Mouse (Mus musculus): ENCODE measurements around the gene Nicn1. TPM values are rescaled to one million over a fixed set of nuclear protein-coding genes. Genes with fewer than 3 reads are reported as not detected.
"Not testable (repeated sequence)": the region's sequence is repeated elsewhere in the genome, so short reads cannot be mapped to it uniquely, and the experiment has no call there.

The Nicn1 gene
- polyA plus RNA-seq, 1 experiment from 2014 or later: 134 TPM

DNA sequence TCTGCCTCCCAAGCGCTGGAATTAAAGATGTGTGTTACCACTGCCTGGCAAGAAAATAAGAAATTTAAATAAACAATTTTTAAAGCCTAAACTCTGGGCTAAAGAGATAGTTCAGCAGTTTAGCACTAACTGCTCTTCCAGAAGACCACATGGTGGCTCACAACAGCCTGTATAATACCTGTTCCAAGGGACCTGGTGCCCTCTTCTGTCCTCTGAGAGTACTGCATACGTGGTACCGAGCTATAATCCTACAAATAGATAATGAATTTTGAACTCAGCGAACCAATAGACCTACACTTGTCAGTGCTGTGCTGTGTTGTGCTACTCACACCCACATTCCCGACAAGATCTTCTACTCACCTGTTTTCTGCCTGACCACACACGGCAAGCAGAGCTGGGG lies 5.8 kb upstream of the Nicn1 start:
- Histone ChIP-seq H3K4me3 (no peak overlapping the region), H3K36me3 (no peaks in the 10 kb centered on the region), H3K9ac (no peak overlapping the region), H3K27ac (replicated peaks) (no peak overlapping the region), H3K9me3 (no peaks in the 10 kb centered on the region), H3K4me2 (no peak overlapping the region), H3K27me3 (no peaks in the 10 kb centered on the region), H3K4me1 (replicated peaks) (no peaks in the 10 kb centered on the region)
- 11% methylated on average over 6 of the region's 6 CpGs for WGBS
- ATAC-seq (ENCODE audit: low FRiP score, low read depth): peak; percentile 81; the same call in 1 of the 2 replicates

GRCm38 (mm10) chr9:108287526-108288238 lies 2.5 kb upstream of the Nicn1 start:
- not testable (repeated sequence) for H3K4me3 ChIP-seq; H3K27me3 ChIP-seq; H3K4me2 ChIP-seq; H3K27ac ChIP-seq (replicated peaks); ATAC-seq (ENCODE audit: low FRiP score, low read depth); H3K9ac ChIP-seq; H3K36me3 ChIP-seq; H3K9me3 ChIP-seq
- 79% methylated on average over 6 of the region's 6 CpGs for WGBS
- peaks cover 14% of the 10 kb centered on the region for H3K4me1 ChIP-seq (replicated peaks)

DNA sequence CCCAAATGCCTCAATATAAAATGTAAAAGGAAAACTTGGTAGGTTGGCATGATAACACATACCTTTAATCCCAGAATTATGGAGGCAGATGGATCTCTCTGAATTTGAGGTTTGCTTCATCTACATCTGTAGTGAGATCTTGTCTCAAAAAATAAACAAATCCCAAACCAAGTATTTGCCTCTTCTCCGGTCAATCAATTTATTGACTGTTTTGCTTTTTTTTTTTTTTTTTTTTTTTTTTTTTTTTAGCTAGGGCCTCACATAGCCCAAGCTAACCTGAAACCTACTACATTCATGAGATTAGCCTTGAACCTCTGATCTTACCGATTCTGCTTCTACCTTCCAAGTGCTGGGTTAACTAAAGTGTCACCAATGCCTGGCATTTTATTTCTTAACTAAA lies 882 bp upstream of the Nicn1 start:
- ATAC-seq (ENCODE audit: low FRiP score, low read depth): no peak
- Histone ChIP-seq H3K4me2 (peak overlapping the region; percentile 76), H3K4me3 (peak overlapping the region; percentile 64), H3K9me3 (no peaks in the 10 kb centered on the region), H3K9ac (peak overlapping the region; percentile 69; the same call in 1 of the 2 replicates), H3K27ac (replicated peaks) (peak overlapping the region; percentile 93), H3K4me1 (replicated peaks) (peaks cover 14% of the 10 kb centered on the region), H3K36me3 (peaks cover 7% of the 10 kb centered on the region; the same call in 1 of the 2 replicates), H3K27me3 (no peaks in the 10 kb centered on the region)
- 67% methylated on average over 2 of the region's 2 CpGs for WGBS

GRCm38 (mm10) chr9:108290773-108291172 lies 544 bp downstream of the Nicn1 start:
- Histone ChIP-seq H3K4me2 (peak overlapping the region; percentile 76), H3K27ac (replicated peaks) (peak overlapping the region; percentile 88), H3K27me3 (no peaks in the 10 kb centered on the region), H3K36me3 (peaks cover 21% of the 10 kb centered on the region; the same call in 1 of the 2 replicates), H3K4me3 (peak overlapping the region; percentile 64), H3K9ac (peak overlapping the region; percentile 61), H3K9me3 (no peaks in the 10 kb centered on the region), H3K4me1 (replicated peaks) (peaks cover 14% of the 10 kb centered on the region)
- 35% methylated on average over 6 of the region's 6 CpGs for WGBS
- ATAC-seq (ENCODE audit: low FRiP score, low read depth): no peak

DNA sequence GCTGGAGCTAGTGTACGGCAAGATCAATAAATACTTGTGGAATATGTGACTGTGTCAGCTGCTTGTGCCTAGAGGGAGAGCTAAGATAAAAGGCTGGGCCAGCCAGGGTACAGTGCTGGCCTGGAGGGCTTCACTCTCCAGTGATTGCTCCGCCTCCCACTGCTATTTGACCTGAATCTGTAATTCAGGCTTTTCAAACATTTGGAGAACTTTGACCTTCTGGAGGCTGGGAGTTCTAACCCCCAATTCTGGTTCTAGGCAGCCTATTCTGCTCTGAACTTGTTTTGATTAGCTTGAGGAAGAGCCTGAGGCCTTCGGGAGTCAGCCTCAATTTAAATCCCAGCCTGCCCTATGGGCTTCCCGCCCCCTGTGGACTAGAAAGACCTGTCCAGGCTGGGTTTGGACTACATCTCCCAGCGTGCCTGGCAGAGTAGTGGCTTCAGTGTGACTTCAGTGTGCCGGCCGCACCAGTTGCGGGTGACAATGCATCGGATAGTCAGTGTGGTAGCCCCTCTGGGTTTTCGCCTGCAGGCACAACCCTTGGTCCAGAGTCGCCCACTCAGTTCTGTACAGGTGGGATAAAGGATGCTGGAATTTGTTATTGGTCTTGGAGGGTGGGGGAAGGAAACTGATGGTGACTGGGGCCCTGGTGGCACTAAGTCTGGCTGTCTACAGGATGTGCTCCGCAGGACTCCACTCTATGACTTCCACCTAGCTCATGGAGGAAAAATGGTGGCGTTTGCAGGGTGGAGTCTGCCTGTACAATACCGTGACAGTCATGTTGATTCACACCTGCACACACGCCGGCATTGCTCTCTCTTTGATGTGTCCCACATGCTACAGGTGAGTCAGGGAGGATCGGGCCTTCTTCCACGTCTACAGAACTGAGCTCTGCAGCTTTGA lies 6.5 kb downstream of the Nicn1 start, which contains the start of gene Amt:
Amt (plus strand) TSS at position 401 of the 903 bp plus-strand sequence.
- peak; percentile 73 for ATAC-seq (ENCODE audit: low FRiP score, low read depth)
- H3K4me2 ChIP-seq: peak within 1 kb of the TSS; percentile 47
- H3K27me3 ChIP-seq: no peaks in the 10 kb centered on the region
- WGBS: 18% methylated on average over 18 of the region's 18 CpGs
- H3K27ac ChIP-seq (replicated peaks): peak within 1 kb of the TSS; percentile 15; the same call in 1 of the 2 replicates
- H3K4me3 ChIP-seq: peak within 1 kb of the TSS; percentile 24
- peaks cover 8% of the 10 kb centered on the region; the same call in 1 of the 2 replicates for H3K4me1 ChIP-seq (replicated peaks)
- H3K9ac ChIP-seq: 0 out of 2 replicates have a peak within 1 kb of the TSS, but pooled peaks have one; percentile 7
- peaks cover 46% of the 10 kb centered on the region for H3K36me3 ChIP-seq
- no peaks in the 10 kb centered on the region for H3K9me3 ChIP-seq

- ATAC-seq (ENCODE audit: low FRiP score, low read depth): no peak
- no peaks in the 10 kb centered on the region for H3K9me3 ChIP-seq
- peaks cover 41% of the 10 kb centered on the region for H3K36me3 ChIP-seq
- WGBS: 92% methylated on average over 3 of the region's 3 CpGs
- no peak overlapping the region for H3K4me3 ChIP-seq
- H3K4me1 ChIP-seq (replicated peaks): peaks cover 23% of the 10 kb centered on the region
- H3K9ac ChIP-seq: no peak overlapping the region
- no peaks in the 10 kb centered on the region for H3K27me3 ChIP-seq
- H3K4me2 ChIP-seq: no peak overlapping the region
- H3K27ac ChIP-seq (replicated peaks): no peak overlapping the region
Observed at GRCm38 (mm10) chr9:108301853-108302252, 11.6 kb downstream of the Nicn1 start.

GRCm38 (mm10) chr9:108304716-108305115 lies 14.5 kb downstream of the Nicn1 start:
- Histone ChIP-seq H3K4me3 (peak overlapping the region; percentile 90), H3K27me3 (no peaks in the 10 kb centered on the region), H3K9me3 (no peaks in the 10 kb centered on the region), H3K9ac (peak overlapping the region; percentile 91; the same call in 1 of the 2 replicates), H3K4me2 (peak overlapping the region; percentile 84), H3K4me1 (replicated peaks) (peaks cover 38% of the 10 kb centered on the region), H3K27ac (replicated peaks) (peak overlapping the region; percentile 89; the same call in 1 of the 2 replicates), H3K36me3 (peaks cover 33% of the 10 kb centered on the region)
- ATAC-seq (ENCODE audit: low FRiP score, low read depth): no peak
- WGBS: 89% methylated on average over 4 of the region's 4 CpGs

- Histone ChIP-seq H3K4me3 (peak overlapping the region; percentile 90), H3K4me2 (peak overlapping the region; percentile 84), H3K36me3 (peaks cover 33% of the 10 kb centered on the region), H3K27me3 (no peaks in the 10 kb centered on the region), H3K9ac (peak overlapping the region; percentile 91), H3K4me1 (replicated peaks) (peaks cover 43% of the 10 kb centered on the region), H3K27ac (replicated peaks) (peak overlapping the region; percentile 89), H3K9me3 (no peaks in the 10 kb centered on the region)
- no peak for ATAC-seq (ENCODE audit: low FRiP score, low read depth)
- WGBS: 3% methylated on average over 1 of the region's 1 CpGs
Observed at GRCm38 (mm10) chr9:108305170-108305569, 14.9 kb downstream of the Nicn1 start.

- peak; percentile 98 for ATAC-seq (ENCODE audit: low FRiP score, low read depth)
- under 1% methylated on average over 81 of the region's 81 CpGs for WGBS
- Histone ChIP-seq H3K9me3 (no peaks in the 10 kb centered on the region), H3K27ac (replicated peaks) (peak within 1 kb of the TSS; percentile 98), H3K4me2 (peak within 1 kb of the TSS; percentile 84), H3K36me3 (peaks cover 27% of the 10 kb centered on the region), H3K27me3 (no peaks in the 10 kb centered on the region), H3K4me1 (replicated peaks) (peaks cover 43% of the 10 kb centered on the region), H3K4me3 (peak within 1 kb of the TSS; percentile 90), H3K9ac (peak within 1 kb of the TSS; percentile 91)
Observed at GRCm38 (mm10) chr9:108305629-108306520, 15.6 kb downstream of the Nicn1 start, which contains the start of the genes Rhoa and Tcta. Gene Rhoa, plus strand, starts transcription at chr9:108306129. Gene Tcta, minus strand, starts transcription at chr9:108306160.

- Histone ChIP-seq H3K27ac (replicated peaks) (peak overlapping the region; percentile 98), H3K4me2 (peak overlapping the region; percentile 61), H3K27me3 (no peaks in the 10 kb centered on the region), H3K4me3 (peak overlapping the region; percentile 90), H3K4me1 (replicated peaks) (peaks cover 43% of the 10 kb centered on the region), H3K9me3 (no peaks in the 10 kb centered on the region), H3K36me3 (peaks cover 22% of the 10 kb centered on the region), H3K9ac (peak overlapping the region; percentile 89)
- under 1% methylated on average over 51 of the region's 51 CpGs for WGBS
- ATAC-seq (ENCODE audit: low FRiP score, low read depth): peak; percentile 49
Observed at GRCm38 (mm10) chr9:108306571-108306980, 16.3 kb downstream of the Nicn1 start.

Measured in hindbrain, embryonic 15.5 days (tissue).